Mouse (Mus musculus) kidney, adult 2 months (tissue): ENCODE data around the gene Gmip. TPM values are rescaled to one million over a fixed set of nuclear protein-coding genes. Genes with fewer than 3 reads are reported as not detected.

Experiments used
- DNase-seq: peaks from one replicate; pipeline ENCODE4 v3.0.0; 2021
- H3K27ac ChIP-seq: fragments of 200-500 bp; 2 replicates; pipeline ENCODE4 v1.5.1; 2012; ENCODE audit warnings: low read depth, low read length, control low read depth, inconsistent platforms; ENCODE audit not compliant: insufficient read depth
- H3K27me3 ChIP-seq: fragments of 200-500 bp; replicated peaks from 2 replicates; pipeline ENCODE4 v1.6.1; 2012; ENCODE audit warnings: mild to moderate bottlenecking, moderate library complexity, low read length, inconsistent platforms; ENCODE audit not compliant: control insufficient read depth, insufficient read depth
- H3K36me3 ChIP-seq: fragments of 200-500 bp; 2 replicates; pipeline ENCODE4 v1.6.1; 2012; ENCODE audit warnings: mild to moderate bottlenecking, moderate library complexity, low read length, inconsistent platforms; ENCODE audit not compliant: control insufficient read depth, insufficient read depth
- H3K4me1 ChIP-seq: fragments of 200-500 bp; 2 replicates; pipeline ENCODE4 v1.6.1; 2011; ENCODE audit warnings: low read length; ENCODE audit not compliant: control insufficient read depth, insufficient read depth
- H3K4me3 ChIP-seq: fragments of 200-500 bp; 2 replicates; pipeline ENCODE4 v1.5.1; 2011; ENCODE audit warnings: mild to moderate bottlenecking, low read depth, low read length, control low read depth; ENCODE audit not compliant: insufficient read depth
- CTCF ChIP-seq: fragments of 200-500 bp; conservative IDR thresholded peaks from 2 replicates; pipeline ENCODE4 v1.5.1; 2011; ENCODE audit warnings: low read depth, mild to moderate bottlenecking, control low read depth, low read length, moderate library complexity, mixed read lengths; ENCODE audit not compliant: insufficient read depth, insufficient read length
- POLR2A ChIP-seq: fragments of 200-500 bp; IDR thresholded peaks from one replicate; pipeline ENCODE4 v1.6.1; 2011; ENCODE audit warnings: low read depth, low read length, control low read depth
- WGBS: fragments of 180-500 bp; shearing (Covaris S2); methylation state at CpG from one replicate; pipeline ENCODE4 v1.1.7; 2018; 5-methylcytosine and 5-hydroxymethylcytosine counted together
- polyA plus RNA-seq: library from polyadenylated mRNA; depleted of rRNA; stranded (reverse); fragments of >200 nt; gene quantifications from 2 replicates; pipeline ENCODE4 v1.2.3, GENCODE M21; 2012

Gmip gene
- polyA plus RNA-seq, 1 experiment = 15.8 TPM

DNA sequence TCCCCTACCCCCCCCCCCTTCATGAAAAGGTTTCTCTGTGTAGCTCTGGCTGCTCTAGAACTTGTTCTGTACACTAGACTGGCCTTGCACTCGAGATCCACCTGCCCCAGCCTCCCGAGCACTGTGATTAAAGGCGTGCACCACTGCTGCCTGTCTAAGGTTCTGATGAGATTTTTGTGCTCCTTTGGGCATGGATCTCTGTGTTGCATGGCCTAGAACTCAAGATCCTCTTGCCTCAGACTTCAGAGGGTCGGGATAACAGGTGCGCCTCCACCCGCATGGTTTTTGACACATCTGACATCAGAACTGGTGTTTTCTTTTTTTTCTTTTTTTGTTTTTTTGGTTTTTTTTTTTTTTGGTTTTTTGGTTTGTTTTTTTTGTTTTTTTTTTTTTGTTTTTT is 3.9 kb upstream of the Gmip start:
- WGBS = 90% methylated on average over 6 of the region's 6 CpGs
- H3K4me1 ChIP-seq = no peaks in the 10 kb centered on the region; the same call in 1 of the 2 replicates
- no peak overlapping the region for H3K27ac ChIP-seq
- H3K36me3 ChIP-seq = peaks cover 6% of the 10 kb centered on the region
- DNase-seq = no peak
- no peak overlapping the region for H3K4me3 ChIP-seq
- TF ChIP-seq POLR2A (no peak), CTCF (no peak)
- no peaks in the 10 kb centered on the region for H3K27me3 ChIP-seq

DNA sequence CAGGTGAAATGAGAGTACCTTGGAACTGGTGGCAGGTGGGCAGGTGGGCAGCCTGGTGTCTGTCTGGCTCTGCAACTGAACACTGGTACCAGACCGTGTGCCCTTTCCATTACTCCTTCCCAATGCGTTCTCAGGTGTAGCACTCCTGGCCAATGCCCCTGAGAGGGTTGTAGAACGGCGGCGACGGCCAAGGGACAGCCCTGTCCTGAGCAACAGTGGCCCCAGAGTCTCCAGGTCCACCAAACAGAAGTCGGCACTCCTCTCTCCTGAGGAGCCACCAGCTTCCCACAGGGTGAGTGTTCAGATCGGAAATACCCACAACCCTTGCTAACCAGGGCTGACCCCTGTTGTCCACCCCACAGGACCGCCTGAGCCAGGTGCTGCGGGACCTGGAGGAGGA is 3.4 kb upstream of the Gmip start:
- peaks cover 3% of the 10 kb centered on the region for H3K36me3 ChIP-seq

DNA sequence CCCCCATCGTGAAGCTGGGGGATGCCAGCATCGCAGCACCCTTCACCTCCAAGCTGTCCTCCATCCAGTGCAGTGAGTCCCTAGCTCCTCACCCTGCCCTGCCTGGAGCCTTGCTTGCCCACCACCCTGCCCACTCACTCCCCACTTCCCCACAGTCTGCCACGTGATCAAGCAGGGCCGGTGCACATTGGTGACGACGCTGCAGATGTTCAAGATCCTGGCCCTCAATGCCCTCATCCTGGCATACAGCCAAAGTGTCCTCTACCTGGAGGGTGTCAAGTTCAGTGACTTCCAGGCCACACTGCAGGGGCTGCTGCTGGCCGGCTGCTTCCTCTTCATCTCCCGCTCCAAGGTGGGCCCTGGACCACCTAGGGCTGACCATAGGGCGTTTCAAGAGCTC is 3.0 kb upstream of the Gmip start:
- no peak overlapping the region for H3K27ac ChIP-seq
- H3K27me3 ChIP-seq = no peaks in the 10 kb centered on the region
- no peak for DNase-seq
- TF ChIP-seq POLR2A (no peak), CTCF (no peak)
- WGBS = 84% methylated on average over 9 of the region's 9 CpGs
- H3K4me1 ChIP-seq = no peaks in the 10 kb centered on the region; the same call in 1 of the 2 replicates
- H3K4me3 ChIP-seq = no peak overlapping the region
- H3K36me3 ChIP-seq = peaks cover 2% of the 10 kb centered on the region; the same call in 1 of the 2 replicates

More for the DNA sequence above, 3.4 kb upstream of the Gmip start:
- WGBS = 95% methylated on average over 10 of the region's 10 CpGs
- H3K27me3 ChIP-seq = no peaks in the 10 kb centered on the region
- no peaks in the 10 kb centered on the region; the same call in 1 of the 2 replicates for H3K4me1 ChIP-seq
- TF ChIP-seq POLR2A (no peak), CTCF (no peak)
- no peak for DNase-seq
- H3K27ac ChIP-seq = no peak overlapping the region
- no peak overlapping the region for H3K4me3 ChIP-seq

DNA sequence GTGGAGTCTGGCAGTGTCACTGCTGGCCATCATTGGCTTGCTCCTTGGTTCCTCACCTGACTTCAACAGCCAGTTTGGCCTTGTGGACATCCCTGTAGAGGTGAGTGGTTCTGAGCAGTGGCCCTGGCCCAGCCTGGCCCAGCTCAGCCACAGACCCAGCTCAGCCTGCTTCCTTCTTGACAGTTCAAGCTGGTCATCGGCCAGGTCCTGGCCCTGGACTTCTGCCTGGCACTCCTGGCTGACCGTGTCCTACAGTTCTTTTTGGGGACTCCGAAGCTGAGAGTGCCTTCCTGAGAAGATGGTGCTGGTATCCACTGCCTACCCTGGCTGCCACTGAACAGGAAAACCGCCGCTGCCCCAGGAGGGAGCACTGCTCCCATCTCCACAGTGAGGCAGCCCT is 1.2 kb upstream of the Gmip start:
- 95% methylated on average over 5 of the region's 5 CpGs for WGBS
- peaks cover 2% of the 10 kb centered on the region; the same call in 1 of the 2 replicates for H3K36me3 ChIP-seq
- TF ChIP-seq POLR2A = no peak
- no peak for TF ChIP-seq CTCF
- H3K4me1 ChIP-seq = no peaks in the 10 kb centered on the region; the same call in 1 of the 2 replicates
- H3K27ac ChIP-seq = no peak overlapping the region
- no peak overlapping the region for H3K4me3 ChIP-seq
- H3K27me3 ChIP-seq = no peaks in the 10 kb centered on the region
- DNase-seq = no peak

DNA sequence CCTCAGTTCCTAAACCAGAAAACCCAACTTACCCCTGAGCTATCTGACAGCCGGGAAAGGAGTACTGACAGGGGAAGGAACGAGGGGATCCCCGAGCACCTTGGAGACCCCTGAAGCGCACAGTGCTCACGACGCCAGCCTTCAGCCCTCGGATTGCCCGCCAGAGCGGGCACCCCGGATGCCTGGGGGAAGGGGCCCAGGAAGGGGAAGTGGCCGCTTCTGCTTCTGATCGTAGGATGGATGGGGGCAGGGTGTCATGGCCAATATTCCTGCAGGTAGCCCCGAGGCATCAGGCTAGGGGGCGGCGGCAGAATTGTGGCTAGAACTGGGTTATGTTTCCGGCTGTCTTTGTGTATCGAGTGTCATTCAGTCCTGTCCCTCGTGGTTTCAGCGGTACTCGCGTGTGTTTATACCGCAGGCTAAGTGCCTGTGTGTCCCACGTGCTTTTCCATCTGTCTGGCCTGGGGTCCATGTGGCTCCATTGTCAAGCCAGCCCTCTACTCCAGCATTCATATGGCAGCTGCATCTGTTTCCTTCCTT is 455 bp downstream of the Gmip start:
- no peaks in the 10 kb centered on the region for H3K27me3 ChIP-seq
- H3K4me1 ChIP-seq = no peaks in the 10 kb centered on the region; the same call in 1 of the 2 replicates
- H3K36me3 ChIP-seq = peaks cover 2% of the 10 kb centered on the region; the same call in 1 of the 2 replicates
- WGBS = 3% methylated on average over 23 of the region's 23 CpGs
- DNase-seq = no peak
- TF ChIP-seq POLR2A (no peak), CTCF (no peak)
- H3K4me3 ChIP-seq = peak overlapping the region; percentile 76
- H3K27ac ChIP-seq = no peak overlapping the region

DNA sequence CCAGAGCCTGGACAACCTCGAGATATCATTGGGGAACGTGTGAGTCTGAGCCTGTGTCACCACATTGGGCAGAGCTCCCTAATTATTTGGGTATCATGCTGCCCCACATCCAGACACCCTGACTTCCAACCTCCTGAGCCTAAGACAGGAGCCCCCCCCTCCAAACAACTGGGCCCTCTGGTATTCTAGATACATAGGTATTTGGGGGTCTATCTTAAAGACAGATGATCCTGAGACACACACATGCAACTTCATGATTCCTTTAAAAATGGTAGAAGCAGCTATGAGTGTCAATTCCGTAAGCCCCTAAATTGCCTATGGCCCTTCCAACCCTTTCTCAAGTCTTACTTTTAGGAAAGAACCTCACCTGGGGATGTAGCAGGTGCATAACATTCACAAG is 1.3 kb downstream of the Gmip start:
- Histone ChIP-seq H3K27ac (no peak overlapping the region), H3K4me1 (no peaks in the 10 kb centered on the region; the same call in 1 of the 2 replicates), H3K27me3 (no peaks in the 10 kb centered on the region), H3K36me3 (peaks cover 2% of the 10 kb centered on the region; the same call in 1 of the 2 replicates), H3K4me3 (no peak overlapping the region)
- no peak for DNase-seq
- TF ChIP-seq CTCF (no peak), POLR2A (no peak)
- 78% methylated on average over 3 of the region's 3 CpGs for WGBS

DNA sequence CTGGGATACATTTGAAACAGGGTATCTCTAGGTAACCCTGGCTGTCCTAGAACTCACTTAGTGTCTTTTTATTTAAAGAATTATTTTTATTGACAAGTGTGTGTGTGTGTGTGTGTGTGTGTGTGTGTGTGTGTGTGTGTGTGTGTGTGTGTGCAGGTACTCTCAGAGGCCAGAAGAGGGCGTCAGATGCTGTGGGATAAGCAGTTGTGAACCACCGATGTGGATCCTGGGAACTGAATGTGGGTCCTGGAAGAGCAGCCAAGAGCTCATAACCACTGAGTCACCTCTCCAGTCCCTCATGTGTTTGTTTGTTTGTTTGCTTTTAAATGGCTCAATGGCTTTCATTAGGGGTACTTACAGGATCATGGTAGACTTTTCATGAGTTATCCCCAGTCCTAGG is 6.4 kb downstream of the Gmip start:
- Histone ChIP-seq H3K36me3 (no peaks in the 10 kb centered on the region), H3K4me1 (peaks cover 1% of the 10 kb centered on the region; the same call in 1 of the 2 replicates), H3K4me3 (no peak overlapping the region), H3K27ac (no peak overlapping the region), H3K27me3 (no peaks in the 10 kb centered on the region)
- TF ChIP-seq CTCF (no peak), POLR2A (no peak)
- DNase-seq = no peak
- 96% methylated on average over 2 of the region's 2 CpGs for WGBS

DNA sequence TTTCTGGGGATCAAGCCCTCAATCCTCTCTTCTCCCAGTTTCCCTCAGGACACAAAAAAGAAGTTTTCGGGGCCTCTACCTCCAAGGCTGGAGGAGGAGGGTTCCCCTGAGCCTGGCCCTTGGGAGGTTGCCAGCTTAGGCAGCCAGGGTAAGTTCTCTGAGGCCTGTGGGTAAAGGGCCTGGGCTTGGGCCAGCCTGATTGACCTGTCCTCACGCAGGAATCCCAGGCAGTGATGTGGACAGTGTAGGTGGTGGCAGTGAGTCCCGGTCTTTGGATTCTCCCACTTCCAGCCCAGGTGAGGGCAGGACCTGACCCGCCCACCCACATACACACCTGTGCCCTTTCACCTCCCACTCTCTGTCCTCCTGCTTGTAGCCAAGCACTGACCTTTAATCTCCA is 6.9 kb downstream of the Gmip start:
- peak; percentile 69 for DNase-seq
- no peak for TF ChIP-seq POLR2A
- no peak for TF ChIP-seq CTCF
- Histone ChIP-seq H3K27ac (no peak overlapping the region), H3K36me3 (no peaks in the 10 kb centered on the region), H3K4me1 (peaks cover 3% of the 10 kb centered on the region; the same call in 1 of the 2 replicates), H3K4me3 (no peak overlapping the region), H3K27me3 (no peaks in the 10 kb centered on the region)
- 70% methylated on average over 4 of the region's 4 CpGs for WGBS
